Mouse (Mus musculus) E14TG2a.4 (cell line): Measurements from ENCODE around the gene Gabrb1.

Source experiments
- H3K27me3 ChIP-seq: 2 replicates; pipeline ENCODE4 v1.6.1; 2014; ENCODE audit warnings: low read length, control low read depth; ENCODE audit not compliant: insufficient read depth
- H3K36me3 ChIP-seq: 2 replicates; pipeline ENCODE4 v1.6.1; 2014; ENCODE audit warnings: low read length, control low read depth; ENCODE audit not compliant: insufficient read depth
- H3K4me1 ChIP-seq: replicated peaks from 2 replicates; pipeline ENCODE4 v1.6.1; 2014; ENCODE audit warnings: low read depth, low read length, control low read depth
- H3K4me3 ChIP-seq: replicated peaks from 2 replicates; pipeline ENCODE4 v1.5.1; 2014; ENCODE audit warnings: mild to moderate bottlenecking, low read length
- H3K9me3 ChIP-seq: 2 replicates; pipeline ENCODE4 v1.6.1; 2014; ENCODE audit warnings: low read length, control low read depth
- CTCF ChIP-seq: conservative IDR thresholded peaks from 2 replicates; pipeline ENCODE4 v1.5.1; 2014; ENCODE audit warnings: low read length
- NANOG ChIP-seq: IDR thresholded peaks from 2 replicates; pipeline ENCODE4 v1.6.1; 2014; ENCODE audit warnings: borderline replicate concordance, low read length, mixed read lengths
- POU5F1 ChIP-seq: IDR thresholded peaks from 2 replicates; pipeline ENCODE4 v1.6.1; 2014; ENCODE audit warnings: low read length, borderline replicate concordance

Gabrb1 gene

GRCm38 (mm10) chr5:72170067-72170466 is 512.2 kb downstream of the Gabrb1 start:
- no peaks in the 10 kb centered on the region for H3K27me3 ChIP-seq
- no peaks in the 10 kb centered on the region for H3K9me3 ChIP-seq
- H3K36me3 ChIP-seq, result peaks cover 11% of the 10 kb centered on the region
- H3K4me3 ChIP-seq, result no peak overlapping the region
- H3K4me1 ChIP-seq, result peaks cover 10% of the 10 kb centered on the region
- TF ChIP-seq POU5F1 (no peak), NANOG (no peak), CTCF (no peak)

GRCm38 (mm10) chr5:72172675-72173074 is 514.8 kb downstream of the Gabrb1 start:
- H3K36me3 ChIP-seq, result no peaks in the 10 kb centered on the region
- H3K4me1 ChIP-seq, result peaks cover 10% of the 10 kb centered on the region; the same call in 1 of the 2 replicates
- H3K4me3 ChIP-seq, result no peak overlapping the region
- TF ChIP-seq CTCF (peak; percentile 57), NANOG (no peak), POU5F1 (no peak)
- H3K9me3 ChIP-seq, result no peaks in the 10 kb centered on the region
- no peaks in the 10 kb centered on the region for H3K27me3 ChIP-seq

GRCm38 (mm10) chr5:72173521-72173920 is 515.6 kb downstream of the Gabrb1 start:
- Histone ChIP-seq H3K27me3 (no peaks in the 10 kb centered on the region), H3K9me3 (no peaks in the 10 kb centered on the region), H3K36me3 (no peaks in the 10 kb centered on the region), H3K4me3 (no peak overlapping the region), H3K4me1 (peaks cover 10% of the 10 kb centered on the region; the same call in 1 of the 2 replicates)
- TF ChIP-seq NANOG, result no peak
- TF ChIP-seq POU5F1, result no peak
- no peak for TF ChIP-seq CTCF

GRCm38 (mm10) chr5:72175050-72175449 is 517.1 kb downstream of the Gabrb1 start:
- H3K4me3 ChIP-seq, result no peak overlapping the region
- H3K36me3 ChIP-seq, result no peaks in the 10 kb centered on the region
- no peaks in the 10 kb centered on the region for H3K9me3 ChIP-seq
- no peak for TF ChIP-seq POU5F1
- TF ChIP-seq CTCF, result no peak
- no peak for TF ChIP-seq NANOG
- peaks cover 10% of the 10 kb centered on the region; the same call in 1 of the 2 replicates for H3K4me1 ChIP-seq
- H3K27me3 ChIP-seq, result no peaks in the 10 kb centered on the region

GRCm38 (mm10) chr5:72175530-72175929 is 517.6 kb downstream of the Gabrb1 start:
- no peak for TF ChIP-seq CTCF
- no peak; the same call in 1 of the 2 replicates for TF ChIP-seq NANOG
- TF ChIP-seq POU5F1, result no peak
- H3K4me1 ChIP-seq, result peaks cover 10% of the 10 kb centered on the region; the same call in 1 of the 2 replicates
- no peak overlapping the region for H3K4me3 ChIP-seq
- no peaks in the 10 kb centered on the region for H3K9me3 ChIP-seq
- no peaks in the 10 kb centered on the region for H3K36me3 ChIP-seq
- no peaks in the 10 kb centered on the region for H3K27me3 ChIP-seq

- TF ChIP-seq NANOG, result no peak
- TF ChIP-seq CTCF, result no peak
- TF ChIP-seq POU5F1, result no peak
- H3K4me3 ChIP-seq, result no peak overlapping the region
- H3K9me3 ChIP-seq, result no peaks in the 10 kb centered on the region
- H3K4me1 ChIP-seq, result peaks cover 33% of the 10 kb centered on the region
- H3K27me3 ChIP-seq, result no peaks in the 10 kb centered on the region
- H3K36me3 ChIP-seq, result no peaks in the 10 kb centered on the region
Measured at GRCm38 (mm10) chr5:72181194-72181593, 523.3 kb downstream of the Gabrb1 start.

- no peaks in the 10 kb centered on the region for H3K9me3 ChIP-seq
- no peak overlapping the region for H3K4me3 ChIP-seq
- H3K36me3 ChIP-seq, result no peaks in the 10 kb centered on the region
- H3K27me3 ChIP-seq, result no peaks in the 10 kb centered on the region
- H3K4me1 ChIP-seq, result peaks cover 26% of the 10 kb centered on the region
- TF ChIP-seq NANOG (no peak), CTCF (no peak), POU5F1 (no peak)
Measured at GRCm38 (mm10) chr5:72182804-72183203, 524.9 kb downstream of the Gabrb1 start.

- H3K36me3 ChIP-seq, result no peaks in the 10 kb centered on the region
- no peaks in the 10 kb centered on the region for H3K27me3 ChIP-seq
- no peak for TF ChIP-seq CTCF
- TF ChIP-seq NANOG, result no peak
- no peak for TF ChIP-seq POU5F1
- H3K9me3 ChIP-seq, result no peaks in the 10 kb centered on the region
- H3K4me3 ChIP-seq, result no peak overlapping the region
- peaks cover 28% of the 10 kb centered on the region for H3K4me1 ChIP-seq
Measured at GRCm38 (mm10) chr5:72183929-72184328, 526.0 kb downstream of the Gabrb1 start.

GRCm38 (mm10) chr5:72184437-72185100 is 526.7 kb downstream of the Gabrb1 start:
- H3K4me3 ChIP-seq, result 0 out of 2 replicates have a peak overlapping the region, but pooled peaks have one; percentile 3
- H3K9me3 ChIP-seq, result no peaks in the 10 kb centered on the region
- H3K27me3 ChIP-seq, result no peaks in the 10 kb centered on the region
- no peaks in the 10 kb centered on the region for H3K36me3 ChIP-seq
- peaks cover 31% of the 10 kb centered on the region for H3K4me1 ChIP-seq
- no peak for TF ChIP-seq POU5F1
- no peak for TF ChIP-seq NANOG
- TF ChIP-seq CTCF, result no peak
